Mouse (Mus musculus) stomach, postnatal 0 days (tissue): ENCODE measurements at regions not wholly inside any gene's neighbourhood (a gene's known extent, or its start where the extent isn't known, plus 50 kb on each side); places are given as distances from the start of the nearest gene placed in this dataset.

Experiments
- ATAC-seq: fragments of 200-750 bp; cut with Nextera tagmentation; 2 replicates; pipeline ENCODE4 v1.8.0; 2017; ENCODE audit not compliant: low FRiP score, low TSS enrichment
- DNase-seq: peaks from one replicate; pipeline ENCODE4 v3.0.0-alpha.2; 2016; ENCODE audit warnings: low spot score
- H3K27ac ChIP-seq: fragments of 300-500 bp; sonication (generic); replicated peaks from 2 replicates; pipeline ENCODE4 v1.5.1; 2014; ENCODE audit warnings: mild to moderate bottlenecking, control low read depth
- H3K27me3 ChIP-seq: fragments of 300-500 bp; sonication (generic); 2 replicates; pipeline ENCODE4 v1.6.1; 2014; ENCODE audit warnings: low read length; ENCODE audit not compliant: control insufficient read depth, insufficient read depth
- H3K36me3 ChIP-seq: fragments of 300-500 bp; sonication (generic); 2 replicates; pipeline ENCODE4 v1.6.1; 2014; ENCODE audit warnings: low read length, mixed read lengths; ENCODE audit not compliant: control insufficient read depth, insufficient read depth
- H3K4me1 ChIP-seq: fragments of 300-500 bp; sonication (generic); replicated peaks from 2 replicates; pipeline ENCODE4 v1.6.1; 2014; ENCODE audit warnings: antibody characterized with exemption; ENCODE audit not compliant: control insufficient read depth, insufficient read depth
- H3K4me2 ChIP-seq: fragments of 300-500 bp; sonication (generic); replicated peaks from 2 replicates; pipeline ENCODE4 v1.6.1; 2014; ENCODE audit warnings: low read depth, mild to moderate bottlenecking, control low read depth, moderate library complexity
- H3K4me3 ChIP-seq: fragments of 300-500 bp; sonication (generic); 2 replicates; pipeline ENCODE4 v1.5.1; 2014; ENCODE audit warnings: low read depth, low read length, control low read depth
- H3K9ac ChIP-seq: fragments of 300-500 bp; sonication (generic); 2 replicates; pipeline ENCODE4 v1.6.1; 2014; ENCODE audit warnings: mild to moderate bottlenecking, low read length, control low read depth, mixed read lengths
- H3K9me3 ChIP-seq: fragments of 300-500 bp; sonication (generic); 2 replicates; pipeline ENCODE4 v1.6.1; 2016; ENCODE audit warnings: low read length; ENCODE audit not compliant: control insufficient read depth
- CTCF ChIP-seq: IDR thresholded peaks from 2 replicates; pipeline ENCODE4 v1.5.1; 2016; ENCODE audit warnings: antibody characterized with exemption, low read depth, mild to moderate bottlenecking, moderate library complexity
- EP300 ChIP-seq: optimal IDR thresholded peaks from 2 replicates; pipeline ENCODE3; 2016; ENCODE audit warnings: antibody characterized with exemption
- WGBS: fragments of 180-500 bp; shearing (Covaris S2); extraction: QIAGEN DNeasy Blood & Tissue Kit; methylation state at CpG from one replicate; pipeline ENCODE4 v1.1.7; 2014; 5-methylcytosine and 5-hydroxymethylcytosine counted together

DNA sequence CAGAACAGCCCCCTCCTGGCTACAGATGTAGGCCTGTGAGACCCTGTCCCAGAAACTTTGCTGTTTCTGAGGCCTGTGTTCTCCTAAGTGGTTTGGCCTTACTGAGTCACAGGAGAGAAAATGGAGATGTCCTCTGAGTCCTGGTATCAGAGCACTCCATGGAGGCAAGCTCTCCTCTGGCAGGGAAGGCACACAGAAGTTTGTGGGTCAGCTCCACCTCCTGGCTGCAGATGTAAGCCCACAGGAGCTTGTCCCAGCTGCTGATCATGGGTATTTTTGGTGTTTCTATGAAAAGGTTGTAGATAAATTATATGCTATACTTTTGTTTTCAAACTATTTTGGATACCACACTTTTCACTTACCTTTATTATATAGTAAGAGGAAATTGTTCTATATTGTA is 711.7 kb downstream of the Slitrk6 start:
- H3K27me3 ChIP-seq = no peaks in the 10 kb centered on the region
- DNase-seq = no peak

DNA sequence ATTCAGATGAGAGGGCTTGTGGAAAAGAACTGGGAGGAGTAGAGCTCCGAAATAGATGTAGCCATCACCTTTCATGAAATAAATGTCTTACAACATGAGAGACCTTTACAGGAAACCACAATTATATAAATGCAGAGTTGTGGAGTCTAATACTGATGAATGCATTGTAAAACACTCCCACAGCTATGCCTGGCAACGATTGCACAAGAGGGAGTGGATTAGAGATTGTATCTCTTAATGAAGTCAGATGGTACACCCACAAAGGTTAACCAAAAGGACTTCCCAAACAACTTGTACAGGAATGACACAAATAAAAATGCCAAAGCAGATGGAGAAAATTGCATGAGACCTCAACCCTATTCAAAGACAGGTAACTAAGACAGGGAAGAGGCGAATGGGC is 733.1 kb downstream of the Slitrk6 start:
- no peak for ATAC-seq
- DNase-seq = no peak
- Histone ChIP-seq H3K4me1 (no peaks in the 10 kb centered on the region), H3K4me3 (no peak overlapping the region), H3K27ac (no peak overlapping the region), H3K4me2 (no peak overlapping the region), H3K9me3 (no peaks in the 10 kb centered on the region), H3K36me3 (no peaks in the 10 kb centered on the region), H3K9ac (no peak overlapping the region), H3K27me3 (no peaks in the 10 kb centered on the region)
- no peak for TF ChIP-seq EP300
- 71% methylated on average over 3 of the region's 3 CpGs for WGBS

More for the DNA sequence above, 711.7 kb downstream of the Slitrk6 start:
- Histone ChIP-seq H3K27ac (no peak overlapping the region), H3K4me2 (no peak overlapping the region), H3K4me3 (no peak overlapping the region), H3K4me1 (no peaks in the 10 kb centered on the region), H3K9ac (no peak overlapping the region), H3K36me3 (no peaks in the 10 kb centered on the region), H3K9me3 (no peaks in the 10 kb centered on the region)
- ATAC-seq = no peak
- TF ChIP-seq CTCF (no peak), EP300 (no peak)

DNA sequence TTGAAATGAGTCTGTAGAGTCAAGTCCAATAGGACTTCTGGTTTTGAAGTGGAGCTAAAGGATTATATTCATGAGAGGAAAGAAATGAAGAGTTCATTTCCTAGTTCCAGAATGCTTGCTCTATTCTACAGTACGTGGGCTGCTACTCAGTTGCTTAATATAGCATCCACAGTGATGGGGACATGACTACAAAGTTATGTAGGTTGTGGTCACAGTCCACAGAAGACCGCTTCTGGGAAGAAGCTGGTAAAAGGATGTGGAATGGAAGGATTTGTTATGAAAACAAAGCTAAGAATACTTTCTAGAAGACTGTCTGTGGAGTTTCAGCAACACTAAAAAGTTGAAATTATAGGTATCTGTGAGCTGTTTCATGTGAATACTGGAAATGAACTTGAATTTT is 739.8 kb downstream of the Slitrk6 start:
- WGBS = 72% methylated on average over 2 of the region's 2 CpGs
- H3K27ac ChIP-seq = no peak overlapping the region
- no peaks in the 10 kb centered on the region for H3K27me3 ChIP-seq
- H3K36me3 ChIP-seq = no peaks in the 10 kb centered on the region
- no peak overlapping the region for H3K4me3 ChIP-seq
- no peaks in the 10 kb centered on the region for H3K9me3 ChIP-seq
- TF ChIP-seq EP300 (no peak), CTCF (no peak)
- ATAC-seq = no peak
- no peak overlapping the region for H3K9ac ChIP-seq
- H3K4me2 ChIP-seq = no peak overlapping the region
- DNase-seq = no peak
- no peaks in the 10 kb centered on the region for H3K4me1 ChIP-seq

DNA sequence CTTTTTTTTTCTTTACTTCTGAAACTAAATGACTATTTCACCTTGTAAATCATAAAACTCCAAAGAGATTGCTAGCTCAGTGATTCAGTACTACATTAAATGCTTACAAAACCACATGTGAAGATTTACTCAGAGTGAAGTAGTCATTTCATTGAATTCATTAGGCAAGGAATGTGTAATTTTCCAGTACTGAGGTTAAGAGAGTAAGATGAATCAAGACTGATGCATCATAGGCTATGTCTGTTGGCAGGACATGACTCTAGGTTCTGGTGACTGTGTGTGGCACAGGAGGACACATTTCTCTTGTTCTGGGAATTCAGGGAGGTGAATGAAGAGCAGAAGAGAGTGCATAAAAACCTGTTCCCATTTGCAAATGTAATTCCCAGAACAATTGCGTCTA is 741.7 kb downstream of the Slitrk6 start:
- no peak overlapping the region for H3K9ac ChIP-seq
- no peak for ATAC-seq
- H3K27ac ChIP-seq = no peak overlapping the region
- no peaks in the 10 kb centered on the region for H3K9me3 ChIP-seq
- H3K4me2 ChIP-seq = no peak overlapping the region
- H3K4me1 ChIP-seq = no peaks in the 10 kb centered on the region
- TF ChIP-seq EP300 (no peak), CTCF (no peak)
- H3K4me3 ChIP-seq = no peak overlapping the region
- H3K27me3 ChIP-seq = no peaks in the 10 kb centered on the region
- 60% methylated on average over 1 of the region's 1 CpGs for WGBS
- no peaks in the 10 kb centered on the region for H3K36me3 ChIP-seq
- no peak for DNase-seq

DNA sequence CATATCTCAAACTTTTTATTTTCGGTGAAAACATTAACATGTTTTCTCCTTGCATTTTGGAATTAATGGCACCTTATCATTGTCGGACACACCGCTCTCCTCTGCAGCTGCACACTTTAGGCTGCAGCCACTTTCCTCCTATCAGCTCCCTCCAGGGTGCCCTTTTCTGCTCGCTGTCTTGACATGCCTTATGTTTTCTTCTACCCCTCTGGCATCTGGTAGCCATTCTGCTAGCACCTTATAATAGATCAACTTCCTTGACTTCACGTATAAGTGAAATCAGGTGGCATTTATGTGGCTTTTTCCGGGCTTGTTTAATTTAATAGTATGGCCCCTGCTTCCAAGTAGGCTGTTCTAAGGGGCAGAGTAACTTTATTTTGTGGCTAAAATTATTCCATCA is 747.8 kb downstream of the Slitrk6 start:
- Histone ChIP-seq H3K9me3 (no peaks in the 10 kb centered on the region), H3K36me3 (no peaks in the 10 kb centered on the region), H3K27me3 (no peaks in the 10 kb centered on the region), H3K4me1 (no peaks in the 10 kb centered on the region), H3K4me3 (no peak overlapping the region), H3K4me2 (no peak overlapping the region), H3K9ac (no peak overlapping the region), H3K27ac (no peak overlapping the region)
- DNase-seq (no peak), ATAC-seq (no peak)
- TF ChIP-seq CTCF (no peak), EP300 (no peak)
- 79% methylated on average over 6 of the region's 6 CpGs for WGBS

DNA sequence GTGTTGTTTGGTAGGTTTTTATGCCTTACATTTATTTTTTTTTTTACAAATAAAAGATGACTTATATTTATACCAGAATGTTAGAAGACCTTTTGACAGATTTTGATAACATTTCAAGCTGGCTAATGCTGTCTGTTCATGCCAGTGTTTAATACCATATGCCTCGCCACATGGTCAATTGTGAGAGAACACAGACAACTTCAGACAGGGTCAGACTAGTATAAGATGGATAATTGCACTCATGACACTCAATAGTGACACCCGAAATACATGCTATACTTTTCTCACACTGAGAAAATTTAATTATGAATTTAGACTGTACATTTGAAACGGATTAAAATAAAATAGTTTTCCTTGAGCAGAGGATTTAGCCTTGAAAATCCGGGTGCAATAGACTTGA is 769.9 kb downstream of the Slitrk6 start:
- no peak for TF ChIP-seq CTCF
- TF ChIP-seq EP300 = no peak
- no peaks in the 10 kb centered on the region for H3K9me3 ChIP-seq
- no peak for ATAC-seq

More for the DNA sequence above, 769.9 kb downstream of the Slitrk6 start:
- Histone ChIP-seq H3K4me3 (no peak overlapping the region), H3K9ac (no peak overlapping the region), H3K27me3 (no peaks in the 10 kb centered on the region), H3K27ac (no peak overlapping the region), H3K36me3 (no peaks in the 10 kb centered on the region), H3K4me1 (no peaks in the 10 kb centered on the region), H3K4me2 (no peak overlapping the region)
- WGBS = 43% methylated on average over 4 of the region's 4 CpGs
- DNase-seq = no peak
